Mouse (Mus musculus): Measurements from ENCODE around the gene Actr2. TPM values are rescaled to one million over a fixed set of nuclear protein-coding genes. Genes with fewer than 3 reads are reported as not detected.
"Not testable (repeated sequence)": the region's sequence is repeated elsewhere in the genome, so short reads cannot be mapped to it uniquely, and the experiment has no call there.

Actr2 gene
- polyA plus RNA-seq, 1 experiment from 2014 or later: 115 TPM

- H3K4me3 ChIP-seq (replicated peaks): no peak overlapping the region
- no peaks in the 10 kb centered on the region for H3K27me3 ChIP-seq
- no peak for ATAC-seq (ENCODE audit: insufficient number of reproducible peaks, low FRiP score, low TSS enrichment, low read depth)
- H3K9me3 ChIP-seq (replicated peaks): no peaks in the 10 kb centered on the region
- no peaks in the 10 kb centered on the region for H3K4me1 ChIP-seq
- peaks cover 53% of the 10 kb centered on the region for H3K36me3 ChIP-seq
- WGBS: 55% methylated on average over 1 of the region's 1 CpGs
- H3K27ac ChIP-seq (replicated peaks): no peak overlapping the region
- no peak overlapping the region for H3K9ac ChIP-seq
- no peak overlapping the region for H3K4me2 ChIP-seq (replicated peaks)
These were observed 45.2 kb downstream of the Actr2 start for GRCm38 (mm10) chr11:20067521-20067920.

- no peak overlapping the region for H3K9ac ChIP-seq
- no peak overlapping the region for H3K4me3 ChIP-seq (replicated peaks)
- H3K27ac ChIP-seq (replicated peaks): no peak overlapping the region
- no peak for ATAC-seq (ENCODE audit: insufficient number of reproducible peaks, low FRiP score, low TSS enrichment, low read depth)
- 94% methylated on average over 1 of the region's 1 CpGs for WGBS
- H3K36me3 ChIP-seq: peaks cover 47% of the 10 kb centered on the region
- no peaks in the 10 kb centered on the region for H3K4me1 ChIP-seq
- no peaks in the 10 kb centered on the region for H3K27me3 ChIP-seq
- no peak overlapping the region for H3K4me2 ChIP-seq (replicated peaks)
- H3K9me3 ChIP-seq (replicated peaks): no peaks in the 10 kb centered on the region
These were observed 46.6 kb downstream of the Actr2 start for GRCm38 (mm10) chr11:20066106-20066505.

- 93% methylated on average over 2 of the region's 2 CpGs for WGBS
- no peaks in the 10 kb centered on the region for H3K4me1 ChIP-seq
- H3K9me3 ChIP-seq (replicated peaks): no peaks in the 10 kb centered on the region
- H3K27me3 ChIP-seq: no peaks in the 10 kb centered on the region
- no peak overlapping the region for H3K9ac ChIP-seq
- no peak overlapping the region for H3K27ac ChIP-seq (replicated peaks)
- peaks cover 52% of the 10 kb centered on the region for H3K36me3 ChIP-seq
- H3K4me2 ChIP-seq (replicated peaks): no peak overlapping the region
- no peak overlapping the region for H3K4me3 ChIP-seq (replicated peaks)
- ATAC-seq (ENCODE audit: insufficient number of reproducible peaks, low FRiP score, low TSS enrichment, low read depth): no peak
These were observed 47.8 kb downstream of the Actr2 start for GRCm38 (mm10) chr11:20064926-20065325.

- not testable (repeated sequence) for H3K4me3 ChIP-seq (replicated peaks); H3K27me3 ChIP-seq; H3K27ac ChIP-seq (replicated peaks); H3K9ac ChIP-seq; H3K4me1 ChIP-seq; H3K4me2 ChIP-seq (replicated peaks); H3K9me3 ChIP-seq (replicated peaks); ATAC-seq (ENCODE audit: insufficient number of reproducible peaks, low FRiP score, low TSS enrichment, low read depth)
- peaks cover 50% of the 10 kb centered on the region for H3K36me3 ChIP-seq
- 68% methylated on average over 2 of the region's 2 CpGs for WGBS
These were observed 48.6 kb downstream of the Actr2 start for GRCm38 (mm10) chr11:20064086-20064485.

- H3K36me3 ChIP-seq: peaks cover 49% of the 10 kb centered on the region
- not testable (repeated sequence) for H3K4me1 ChIP-seq; H3K4me2 ChIP-seq (replicated peaks); H3K4me3 ChIP-seq (replicated peaks); H3K9ac ChIP-seq; H3K27me3 ChIP-seq; H3K27ac ChIP-seq (replicated peaks); ATAC-seq (ENCODE audit: insufficient number of reproducible peaks, low FRiP score, low TSS enrichment, low read depth); H3K9me3 ChIP-seq (replicated peaks)
- WGBS: 90% methylated on average over 9 of the region's 9 CpGs
These were observed 49.9 kb downstream of the Actr2 start for GRCm38 (mm10) chr11:20062801-20063200.

GRCm38 (mm10) chr11:20059736-20060135 lies 53.0 kb downstream of the Actr2 start:
- WGBS: 83% methylated on average over 3 of the region's 3 CpGs
- no peaks in the 10 kb centered on the region for H3K9me3 ChIP-seq (replicated peaks)
- H3K4me2 ChIP-seq (replicated peaks): no peak overlapping the region
- no peaks in the 10 kb centered on the region for H3K27me3 ChIP-seq
- H3K4me1 ChIP-seq: no peaks in the 10 kb centered on the region
- H3K36me3 ChIP-seq: peaks cover 44% of the 10 kb centered on the region
- H3K27ac ChIP-seq (replicated peaks): no peak overlapping the region
- no peak overlapping the region for H3K9ac ChIP-seq
- no peak overlapping the region for H3K4me3 ChIP-seq (replicated peaks)
- ATAC-seq (ENCODE audit: insufficient number of reproducible peaks, low FRiP score, low TSS enrichment, low read depth): no peak

- 66% methylated on average over 2 of the region's 2 CpGs for WGBS
- no peak overlapping the region for H3K4me3 ChIP-seq (replicated peaks)
- no peak overlapping the region for H3K27ac ChIP-seq (replicated peaks)
- H3K36me3 ChIP-seq: peaks cover 36% of the 10 kb centered on the region
- ATAC-seq (ENCODE audit: insufficient number of reproducible peaks, low FRiP score, low TSS enrichment, low read depth): 0 out of 2 replicates have a peak, but pooled peaks have one; percentile 39
- H3K27me3 ChIP-seq: no peaks in the 10 kb centered on the region
- H3K4me2 ChIP-seq (replicated peaks): no peak overlapping the region
- no peaks in the 10 kb centered on the region for H3K9me3 ChIP-seq (replicated peaks)
- H3K4me1 ChIP-seq: peaks cover 7% of the 10 kb centered on the region; the same call in 1 of the 2 replicates
- H3K9ac ChIP-seq: no peak overlapping the region
These were observed 55.3 kb downstream of the Actr2 start for GRCm38 (mm10) chr11:20057429-20057828.

- no peak overlapping the region for H3K4me3 ChIP-seq (replicated peaks)
- H3K4me1 ChIP-seq: peaks cover 7% of the 10 kb centered on the region; the same call in 1 of the 2 replicates
- H3K9me3 ChIP-seq (replicated peaks): no peaks in the 10 kb centered on the region
- 81% methylated on average over 1 of the region's 1 CpGs for WGBS
- H3K36me3 ChIP-seq: peaks cover 31% of the 10 kb centered on the region
- H3K4me2 ChIP-seq (replicated peaks): no peak overlapping the region
- H3K27me3 ChIP-seq: no peaks in the 10 kb centered on the region
- no peak overlapping the region for H3K9ac ChIP-seq
- ATAC-seq (ENCODE audit: insufficient number of reproducible peaks, low FRiP score, low TSS enrichment, low read depth): no peak
- no peak overlapping the region for H3K27ac ChIP-seq (replicated peaks)
These were observed 56.5 kb downstream of the Actr2 start for GRCm38 (mm10) chr11:20056168-20056567.

GRCm38 (mm10) chr11:20054617-20055016 lies 58.1 kb downstream of the Actr2 start:
- peaks cover 19% of the 10 kb centered on the region; the same call in 1 of the 2 replicates for H3K36me3 ChIP-seq
- 19% methylated on average over 5 of the region's 5 CpGs for WGBS
- H3K4me3 ChIP-seq (replicated peaks): no peak overlapping the region
- H3K4me2 ChIP-seq (replicated peaks): no peak overlapping the region
- no peak overlapping the region for H3K9ac ChIP-seq
- peaks cover 7% of the 10 kb centered on the region; the same call in 1 of the 2 replicates for H3K4me1 ChIP-seq
- H3K27ac ChIP-seq (replicated peaks): no peak overlapping the region
- no peak for ATAC-seq (ENCODE audit: insufficient number of reproducible peaks, low FRiP score, low TSS enrichment, low read depth)
- no peaks in the 10 kb centered on the region for H3K27me3 ChIP-seq
- no peaks in the 10 kb centered on the region for H3K9me3 ChIP-seq (replicated peaks)

GRCm38 (mm10) chr11:20053951-20054350 lies 58.8 kb downstream of the Actr2 start:
- Histone ChIP-seq H3K9me3 (replicated peaks) (no peaks in the 10 kb centered on the region), H3K36me3 (peaks cover 15% of the 10 kb centered on the region; the same call in 1 of the 2 replicates), H3K27me3 (no peaks in the 10 kb centered on the region), H3K4me3 (replicated peaks) (no peak overlapping the region), H3K4me2 (replicated peaks) (no peak overlapping the region), H3K27ac (replicated peaks) (no peak overlapping the region; the same call in 1 of the 2 replicates), H3K4me1 (peaks cover 7% of the 10 kb centered on the region; the same call in 1 of the 2 replicates), H3K9ac (no peak overlapping the region)
- WGBS: 60% methylated on average over 3 of the region's 3 CpGs
- no peak for ATAC-seq (ENCODE audit: insufficient number of reproducible peaks, low FRiP score, low TSS enrichment, low read depth)

- no peak for ATAC-seq (ENCODE audit: insufficient number of reproducible peaks, low FRiP score, low TSS enrichment, low read depth)
- Histone ChIP-seq H3K4me3 (replicated peaks) (no peak overlapping the region), H3K27ac (replicated peaks) (peak overlapping the region; percentile 44; the same call in 1 of the 2 replicates), H3K4me2 (replicated peaks) (no peak overlapping the region), H3K9ac (no peak overlapping the region), H3K9me3 (replicated peaks) (no peaks in the 10 kb centered on the region), H3K27me3 (no peaks in the 10 kb centered on the region), H3K4me1 (peaks cover 7% of the 10 kb centered on the region; the same call in 1 of the 2 replicates), H3K36me3 (peaks cover 10% of the 10 kb centered on the region; the same call in 1 of the 2 replicates)
- WGBS: 54% methylated on average over 13 of the region's 13 CpGs
These were observed 59.7 kb downstream of the Actr2 start for GRCm38 (mm10) chr11:20052814-20053536.

GRCm38 (mm10) chr11:20045586-20045985 lies 67.1 kb downstream of the Actr2 start:
- no peak for ATAC-seq (ENCODE audit: insufficient number of reproducible peaks, low FRiP score, low TSS enrichment, low read depth)
- H3K27ac ChIP-seq (replicated peaks): no peak overlapping the region
- WGBS: 61% methylated on average over 3 of the region's 3 CpGs
- no peaks in the 10 kb centered on the region for H3K9me3 ChIP-seq (replicated peaks)
- no peak overlapping the region for H3K9ac ChIP-seq
- H3K4me2 ChIP-seq (replicated peaks): no peak overlapping the region
- no peaks in the 10 kb centered on the region for H3K27me3 ChIP-seq
- H3K4me1 ChIP-seq: peaks cover 22% of the 10 kb centered on the region
- H3K4me3 ChIP-seq (replicated peaks): no peak overlapping the region
- H3K36me3 ChIP-seq: no peaks in the 10 kb centered on the region
